Mouse (Mus musculus) neural tube, embryonic 15.5 days (tissue): Measurements from ENCODE around the gene Hp1bp3. TPM values are rescaled to one million over a fixed set of nuclear protein-coding genes. Genes with fewer than 3 reads are reported as not detected.

Experiments used
- ATAC-seq: fragments of 200-750 bp; cut with Nextera tagmentation; 2 replicates; pipeline ENCODE4 v1.8.0; 2017; ENCODE audit warnings: mild to moderate bottlenecking, moderate TSS enrichment, moderate library complexity; ENCODE audit not compliant: low FRiP score
- H3K27ac ChIP-seq: fragments of 300-500 bp; sonication (generic); replicated peaks from 2 replicates; pipeline ENCODE4 v1.5.1; 2015; ENCODE audit warnings: mild to moderate bottlenecking, inconsistent platforms
- H3K27me3 ChIP-seq: fragments of 300-500 bp; sonication (generic); replicated peaks from 2 replicates; pipeline ENCODE4 v1.6.1; 2015; ENCODE audit warnings: inconsistent platforms
- H3K36me3 ChIP-seq: fragments of 300-500 bp; sonication (generic); 2 replicates; pipeline ENCODE4 v1.6.1; 2015; ENCODE audit warnings: inconsistent platforms
- H3K4me1 ChIP-seq: fragments of 300-500 bp; sonication (generic); 2 replicates; pipeline ENCODE4 v1.6.1; 2015; ENCODE audit warnings: inconsistent platforms
- H3K4me2 ChIP-seq: fragments of 300-500 bp; sonication (generic); 2 replicates; pipeline ENCODE4 v1.6.1; 2015; ENCODE audit warnings: inconsistent platforms, mild to moderate bottlenecking, moderate library complexity
- H3K4me3 ChIP-seq: fragments of 300-500 bp; sonication (generic); replicated peaks from 2 replicates; pipeline ENCODE4 v1.5.1; 2015; ENCODE audit warnings: mild to moderate bottlenecking, inconsistent platforms
- H3K9ac ChIP-seq: fragments of 300-500 bp; sonication (generic); replicated peaks from 2 replicates; pipeline ENCODE4 v1.6.1; 2015; ENCODE audit warnings: mild to moderate bottlenecking, inconsistent platforms
- H3K9me3 ChIP-seq: fragments of 300-500 bp; sonication (generic); replicated peaks from 2 replicates; pipeline ENCODE4 v1.6.1; 2016; ENCODE audit warnings: inconsistent platforms
- WGBS: fragments of 180-500 bp; shearing (Covaris S2); methylation state at CpG from one replicate; pipeline ENCODE4 v1.1.7; 2015; ENCODE audit warnings: mixed read lengths; 5-methylcytosine and 5-hydroxymethylcytosine counted together
- polyA plus RNA-seq: library from polyadenylated mRNA; unstranded; fragments of >200 nt; fragmentation: Nextera tagmentation; extraction: Ambion mirVana; gene quantifications from 2 replicates; pipeline ENCODE4 v1.2.1, GENCODE M21; 2015

Gene Hp1bp3
- polyA plus RNA-seq, result 157 and 167 TPM in 2 replicates

GRCm38 (mm10) chr4:138216200-138216890, at the start of gene Hp1bp3:
Hp1bp3 (plus strand) TSS chr4:138216296.
- H3K4me2 ChIP-seq, result peak within 1 kb of the TSS; percentile 84
- ATAC-seq, result peak; percentile 85
- H3K4me1 ChIP-seq, result peaks cover 49% of the 10 kb centered on the region
- no peaks in the 10 kb centered on the region for H3K27me3 ChIP-seq
- under 1% methylated on average over 73 of the region's 84 CpGs for WGBS
- peak within 1 kb of the TSS; percentile 81 for H3K4me3 ChIP-seq
- peak within 1 kb of the TSS; percentile 99 for H3K9ac ChIP-seq
- H3K9me3 ChIP-seq, result no peaks in the 10 kb centered on the region
- peak within 1 kb of the TSS; percentile 100 for H3K27ac ChIP-seq
- H3K36me3 ChIP-seq, result 0 out of 2 replicates have a peak, but pooled peaks cover 3% of the 10 kb centered on the region

- Histone ChIP-seq H3K9ac (no peak overlapping the region), H3K27me3 (no peaks in the 10 kb centered on the region), H3K36me3 (peaks cover 62% of the 10 kb centered on the region), H3K4me2 (no peak overlapping the region), H3K9me3 (no peaks in the 10 kb centered on the region), H3K27ac (no peak overlapping the region), H3K4me3 (no peak overlapping the region), H3K4me1 (no peaks in the 10 kb centered on the region)
- no peak for ATAC-seq
- WGBS, result 92% methylated on average over 10 of the region's 10 CpGs
These were observed 49.6 kb upstream of the Hp1bp3 start for GRCm38 (mm10) chr4:138166519-138166918.

- H3K4me3 ChIP-seq, result no peak overlapping the region
- WGBS, result 86% methylated on average over 3 of the region's 3 CpGs
- H3K9me3 ChIP-seq, result no peaks in the 10 kb centered on the region
- no peak overlapping the region for H3K27ac ChIP-seq
- no peaks in the 10 kb centered on the region for H3K27me3 ChIP-seq
- no peaks in the 10 kb centered on the region for H3K4me1 ChIP-seq
- H3K9ac ChIP-seq, result no peak overlapping the region
- ATAC-seq, result no peak
- peaks cover 74% of the 10 kb centered on the region for H3K36me3 ChIP-seq
- no peak overlapping the region for H3K4me2 ChIP-seq
These were observed 47.9 kb upstream of the Hp1bp3 start for GRCm38 (mm10) chr4:138168162-138168561.

- WGBS, result 95% methylated on average over 4 of the region's 4 CpGs
- Histone ChIP-seq H3K9me3 (no peaks in the 10 kb centered on the region), H3K27me3 (no peaks in the 10 kb centered on the region), H3K4me3 (no peak overlapping the region), H3K27ac (no peak overlapping the region), H3K9ac (no peak overlapping the region), H3K4me1 (no peaks in the 10 kb centered on the region), H3K4me2 (no peak overlapping the region), H3K36me3 (peaks cover 85% of the 10 kb centered on the region)
- no peak for ATAC-seq
These were observed 46.7 kb upstream of the Hp1bp3 start for GRCm38 (mm10) chr4:138169420-138169819.

- H3K4me3 ChIP-seq, result no peak overlapping the region
- H3K27ac ChIP-seq, result no peak overlapping the region
- no peak overlapping the region for H3K9ac ChIP-seq
- H3K4me2 ChIP-seq, result no peak overlapping the region
- WGBS, result 97% methylated on average over 4 of the region's 4 CpGs
- no peaks in the 10 kb centered on the region for H3K4me1 ChIP-seq
- ATAC-seq, result no peak
- H3K9me3 ChIP-seq, result no peaks in the 10 kb centered on the region
- peaks cover 88% of the 10 kb centered on the region for H3K36me3 ChIP-seq
- H3K27me3 ChIP-seq, result no peaks in the 10 kb centered on the region
These were observed 43.4 kb upstream of the Hp1bp3 start for GRCm38 (mm10) chr4:138172686-138173085.

GRCm38 (mm10) chr4:138179391-138179790, 36.7 kb upstream of the Hp1bp3 start:
- Histone ChIP-seq H3K4me2 (no peak overlapping the region), H3K9me3 (no peaks in the 10 kb centered on the region), H3K27ac (no peak overlapping the region), H3K36me3 (peaks cover 93% of the 10 kb centered on the region), H3K27me3 (no peaks in the 10 kb centered on the region), H3K4me1 (no peaks in the 10 kb centered on the region), H3K4me3 (no peak overlapping the region), H3K9ac (no peak overlapping the region)
- ATAC-seq, result no peak
- 96% methylated on average over 5 of the region's 5 CpGs for WGBS

GRCm38 (mm10) chr4:138180719-138181118, 35.4 kb upstream of the Hp1bp3 start:
- Histone ChIP-seq H3K27ac (no peak overlapping the region), H3K4me2 (no peak overlapping the region), H3K4me3 (no peak overlapping the region), H3K36me3 (peaks cover 93% of the 10 kb centered on the region), H3K4me1 (no peaks in the 10 kb centered on the region), H3K9ac (no peak overlapping the region), H3K9me3 (no peaks in the 10 kb centered on the region), H3K27me3 (no peaks in the 10 kb centered on the region)
- no peak for ATAC-seq
- WGBS, result 95% methylated on average over 4 of the region's 4 CpGs

- no peak for ATAC-seq
- Histone ChIP-seq H3K9ac (no peak overlapping the region), H3K4me2 (no peak overlapping the region), H3K9me3 (no peaks in the 10 kb centered on the region), H3K36me3 (peaks cover 90% of the 10 kb centered on the region), H3K27ac (no peak overlapping the region), H3K4me3 (no peak overlapping the region), H3K27me3 (no peaks in the 10 kb centered on the region), H3K4me1 (no peaks in the 10 kb centered on the region)
- WGBS, result 96% methylated on average over 5 of the region's 5 CpGs
These were observed 32.0 kb upstream of the Hp1bp3 start for GRCm38 (mm10) chr4:138184056-138184455.

- Histone ChIP-seq H3K27me3 (no peaks in the 10 kb centered on the region), H3K27ac (no peak overlapping the region), H3K36me3 (peaks cover 91% of the 10 kb centered on the region), H3K4me2 (no peak overlapping the region), H3K9me3 (no peaks in the 10 kb centered on the region), H3K4me3 (no peak overlapping the region), H3K4me1 (no peaks in the 10 kb centered on the region), H3K9ac (no peak overlapping the region)
- ATAC-seq, result no peak
- WGBS, result 92% methylated on average over 5 of the region's 5 CpGs
These were observed 31.5 kb upstream of the Hp1bp3 start for GRCm38 (mm10) chr4:138184573-138184981.

- ATAC-seq, result no peak
- H3K9me3 ChIP-seq, result no peaks in the 10 kb centered on the region
- H3K27me3 ChIP-seq, result no peaks in the 10 kb centered on the region
- peaks cover 91% of the 10 kb centered on the region for H3K36me3 ChIP-seq
- WGBS, result 96% methylated on average over 7 of the region's 7 CpGs
- H3K4me2 ChIP-seq, result no peak overlapping the region
- no peak overlapping the region for H3K4me3 ChIP-seq
- no peak overlapping the region for H3K9ac ChIP-seq
- H3K27ac ChIP-seq, result no peak overlapping the region
- H3K4me1 ChIP-seq, result no peaks in the 10 kb centered on the region
These were observed 30.1 kb upstream of the Hp1bp3 start for GRCm38 (mm10) chr4:138185961-138186360.

- Histone ChIP-seq H3K4me3 (no peak overlapping the region), H3K9me3 (no peaks in the 10 kb centered on the region), H3K36me3 (peaks cover 93% of the 10 kb centered on the region), H3K4me2 (no peak overlapping the region), H3K27ac (no peak overlapping the region), H3K4me1 (no peaks in the 10 kb centered on the region), H3K27me3 (no peaks in the 10 kb centered on the region), H3K9ac (no peak overlapping the region)
- WGBS, result 88% methylated on average over 7 of the region's 7 CpGs
- no peak for ATAC-seq
These were observed 28.1 kb upstream of the Hp1bp3 start for GRCm38 (mm10) chr4:138187995-138188394.

GRCm38 (mm10) chr4:138192561-138192960, 23.5 kb upstream of the Hp1bp3 start:
- no peak overlapping the region for H3K4me2 ChIP-seq
- H3K4me1 ChIP-seq, result no peaks in the 10 kb centered on the region
- no peak for ATAC-seq
- 92% methylated on average over 5 of the region's 5 CpGs for WGBS
- H3K27me3 ChIP-seq, result no peaks in the 10 kb centered on the region
- no peaks in the 10 kb centered on the region for H3K9me3 ChIP-seq
- no peak overlapping the region for H3K9ac ChIP-seq
- peaks cover 93% of the 10 kb centered on the region for H3K36me3 ChIP-seq
- H3K4me3 ChIP-seq, result no peak overlapping the region
- no peak overlapping the region for H3K27ac ChIP-seq
